In the genomic region with DNA sequence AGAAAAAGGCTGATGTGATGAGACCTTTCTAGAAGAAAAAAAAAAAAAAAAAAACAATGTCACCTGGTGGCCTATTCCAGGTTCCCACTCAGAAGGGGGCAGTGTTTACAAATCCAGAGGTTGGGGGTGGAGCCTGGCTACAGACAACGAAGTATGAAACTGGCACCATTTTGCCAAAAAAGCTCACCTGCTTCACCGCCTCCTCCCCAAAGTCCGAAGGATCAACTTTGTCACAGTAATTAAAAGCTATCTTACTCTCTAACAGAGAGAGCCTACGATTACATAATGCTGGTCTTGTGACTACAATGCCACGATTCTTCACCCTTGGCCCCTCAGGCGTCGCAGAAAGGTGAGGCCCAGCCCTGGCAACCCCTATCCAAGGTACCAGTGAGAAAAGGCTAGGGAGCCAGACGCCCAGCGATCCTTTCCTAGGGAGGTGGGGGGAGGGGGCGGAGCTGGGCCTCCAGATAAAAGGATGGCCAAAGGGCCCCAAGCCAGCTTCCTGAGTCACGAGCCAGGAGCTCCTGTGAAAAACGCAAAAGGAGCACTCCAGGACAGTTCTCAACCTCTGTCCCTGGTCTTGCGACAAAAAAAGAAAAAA, we compare ENCODE assay signal across 8 mouse cellular contexts. TPM values are rescaled to one million over a fixed set of nuclear protein-coding genes. Genes with fewer than 3 reads are reported as not detected.
A peak's percentile ranks its signal among the peaks of the same experiment; 100 is the strongest.
DNase-seq lines count a peak whose midpoint lies in the region; ATAC-seq and TF ChIP-seq lines count a peak whose summit lies in the region.

No protein-coding gene starts in this region.

- peak overlapping the region; percentile 98 for H3K4me2 ChIP-seq in hindbrain, embryonic 13.5 days

- intact Hi-C loops in left cerebral cortex, postnatal 4 days (cut with DNase I) = no loop called here

- peak overlapping the region; percentile 99 for H3K9ac ChIP-seq in hindbrain, embryonic 13.5 days

- no peak for TF ChIP-seq POLR2A in spleen, adult 2 months (IDR thresholded peaks at IDR 0.05; ENCODE audit: low read depth, low read length)

- peak overlapping the region; percentile 100 for H3K4me3 ChIP-seq in hindbrain, embryonic 13.5 days
- H3K4me3 ChIP-seq in spleen, adult 2 months (ENCODE audit: extremely low read depth, insufficient read depth, insufficient read length) = peak overlapping the region; percentile 89

- H3K27me3 ChIP-seq in hindbrain, embryonic 13.5 days = no peaks in the 10 kb centered on the region
- H3K27me3 ChIP-seq in spleen, adult 2 months (ENCODE audit: control insufficient read depth, insufficient read depth, low read length) = no peaks in the 10 kb centered on the region

- 2% methylated on average over 13 of the region's 13 CpGs for WGBS in hindbrain, embryonic 13.5 days
- WGBS in spleen, adult 2 months = 5% methylated on average over 13 of the region's 13 CpGs

- peaks cover 24% of the 10 kb centered on the region for H3K36me3 ChIP-seq in hindbrain, embryonic 13.5 days
- peaks cover 5% of the 10 kb centered on the region for H3K36me3 ChIP-seq in spleen, adult 2 months (ENCODE audit: control insufficient read depth, insufficient read depth, low read length)

- ATAC-seq in hindbrain, embryonic 13.5 days (ENCODE audit: low FRiP score) = no peak
- ATAC-seq in megakaryocyte-erythroid progenitor cell, adult 5-6 weeks (replicated peaks; ENCODE audit: low FRiP score, low TSS enrichment, poor library complexity, severe bottlenecking) = peak; percentile 70

- H3K27ac ChIP-seq in hindbrain, embryonic 13.5 days = peak overlapping the region; percentile 98
- H3K27ac ChIP-seq in spleen, adult 2 months (ENCODE audit: insufficient read depth, low read length) = 0 out of 2 replicates have a peak overlapping the region, but pooled peaks have one; percentile 66

- DNase-seq in WW6 (ENCODE audit: low read depth, low spot score) = peak; percentile 72
- peak; percentile 90 for DNase-seq in cerebellum, postnatal 10 days
- DNase-seq in gastrocnemius, adult 18-20 months (ENCODE audit: low spot score) = peak; percentile 56
- peak; percentile 67 for DNase-seq in left cerebral cortex, postnatal 4 days
- DNase-seq in spleen, adult 2 months (ENCODE audit: low read depth in 1 of 2, low spot score in 2 of 2) = no peak
- no peak for DNase-seq in frontal cortex, postnatal 36 days (ENCODE audit: low spot score in 2 of 2)

- no peaks in the 10 kb centered on the region for H3K9me3 ChIP-seq in hindbrain, embryonic 13.5 days

- TF ChIP-seq CTCF in spleen, adult 2 months (IDR thresholded peaks at IDR 0.05; ENCODE audit: extremely low read depth, insufficient read depth, insufficient read length, insufficient replicate concordance) = no peak

- peaks cover 47% of the 10 kb centered on the region for H3K4me1 ChIP-seq in hindbrain, embryonic 13.5 days (replicated peaks)
- peaks cover 6% of the 10 kb centered on the region; the same call in 1 of the 2 replicates for H3K4me1 ChIP-seq in spleen, adult 2 months (ENCODE audit: control insufficient read depth, insufficient read depth, insufficient read length)

RNA-seq across cellular contexts. Expression of gene Dynll2, which starts 1.1 kb away (rescaled TPM):
- 100 to 1,000 TPM; 192 to 239 TPM for total RNA-seq in gastrocnemius, adult 18-20 months (2021)
- 50.6 and 51.1 TPM in 2 replicates for polyA plus RNA-seq in hindbrain, embryonic 13.5 days (2015; fragmentation: Nextera tagmentation; extraction: Ambion mirVana)
- 100 to 1,000 TPM; 311 to 328 TPM for total RNA-seq in left cerebral cortex, postnatal 4 days (2021)
- total RNA-seq in megakaryocyte-erythroid progenitor cell, adult 5-6 weeks (2014; fragmentation: Nextera tagmentation) = 18.4 and 30.2 TPM in 2 replicates
- total RNA-seq in megakaryocyte-erythroid progenitor cell, adult 5-6 weeks (2017) = 9.6 and 26.7 TPM in 2 replicates
- polyA plus RNA-seq in spleen, adult 2 months (2012; rRNA removed) = 28.6 and 33.8 TPM in 2 replicates

Comparison
In these comparisons a context has a peak if more than half of its experiments do, and no peak if none do; other contexts are left out.
1. DNase-seq: peak in WW6 (single experiment), cerebellum, postnatal 10 days (2 of 2), gastrocnemius, adult 18-20 months (single experiment) and left cerebral cortex, postnatal 4 days (single experiment); none in spleen, adult 2 months (0 of 2) and frontal cortex, postnatal 36 days (0 of 2).
2. RNA of gene Dynll2, which starts 1.1 kb away (total RNA-seq): 311 to 328 TPM in left cerebral cortex, postnatal 4 days and 192 to 239 TPM in gastrocnemius, adult 18-20 months; 9.6 to 30.2 TPM in megakaryocyte-erythroid progenitor cell, adult 5-6 weeks; every median in the first group is over 4 times any median in the second.